Mouse (Mus musculus): ENCODE data around the gene Ddias. TPM values are rescaled to one million over a fixed set of nuclear protein-coding genes. Genes with fewer than 3 reads are reported as not detected.

The Ddias gene
- 1.5 TPM for polyA plus RNA-seq (2014; fragmentation: Illumina TruSeq; extraction: RNeasy Lipid Tissue Mini Kit (QIAGEN cat#74804); ENCODE audit: low read depth, low replicate concordance)

DNA sequence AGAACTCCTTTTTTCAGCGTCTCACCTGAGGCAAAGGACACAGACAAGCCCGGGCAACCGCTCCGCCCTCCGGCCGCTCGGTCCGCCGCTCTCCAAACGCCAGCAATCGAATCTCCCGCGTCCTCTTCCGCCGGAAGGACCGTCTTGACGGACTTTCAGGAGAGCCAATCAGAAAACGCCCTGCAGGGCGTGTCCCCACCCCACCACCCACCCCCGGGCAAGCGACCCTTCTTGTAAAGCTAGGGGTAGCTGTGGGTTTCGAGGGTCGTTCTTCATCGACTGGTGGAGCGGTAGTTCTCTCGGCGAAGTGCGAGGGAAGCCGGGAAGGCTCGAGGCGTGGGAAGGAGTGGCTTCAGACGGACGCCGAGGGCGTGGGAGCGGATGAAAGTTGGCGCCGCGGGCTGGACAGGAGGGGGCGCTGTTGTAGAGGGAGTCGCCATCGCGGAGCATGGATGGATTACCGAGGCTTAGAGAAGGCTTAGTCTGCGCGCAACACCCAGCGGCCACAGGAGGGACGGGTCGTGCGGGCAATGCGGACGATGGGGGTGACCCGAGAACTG lies at the start of gene Ddias, which contains the start of gene Prcp:
TSS of gene Ddias (minus strand) at position 132 of the 560 bp plus-strand sequence.
TSS of gene Prcp (plus strand) at position 355 of the 560 bp plus-strand sequence.

Other genes starting within 250 kb of the Ddias start
- 0.98 TPM for gene Ankrd42, start 237.1 kb downstream of the Ddias start, polyA plus RNA-seq (2014; fragmentation: Illumina TruSeq; extraction: RNeasy Lipid Tissue Mini Kit (QIAGEN cat#74804); ENCODE audit: low read depth, low replicate concordance)
- 23.9 TPM for gene Pcf11, start 204.3 kb downstream of the Ddias start, polyA plus RNA-seq (2014; fragmentation: Illumina TruSeq; extraction: RNeasy Lipid Tissue Mini Kit (QIAGEN cat#74804); ENCODE audit: low read depth, low replicate concordance)
- 20.3 TPM for gene Rab30, start 132.6 kb downstream of the Ddias start, polyA plus RNA-seq (2014; fragmentation: Illumina TruSeq; extraction: RNeasy Lipid Tissue Mini Kit (QIAGEN cat#74804); ENCODE audit: low read depth, low replicate concordance)
- gene Prcp, start 223 bp upstream of the Ddias start, polyA plus RNA-seq (2014; fragmentation: Illumina TruSeq; extraction: RNeasy Lipid Tissue Mini Kit (QIAGEN cat#74804); ENCODE audit: low read depth, low replicate concordance) = 3.7 TPM
- not detected for gene Fam181b, start 205.6 kb upstream of the Ddias start, polyA plus RNA-seq (2014; fragmentation: Illumina TruSeq; extraction: RNeasy Lipid Tissue Mini Kit (QIAGEN cat#74804); ENCODE audit: low read depth, low replicate concordance)